Mouse (Mus musculus): ENCODE results near the gene Rpa1.
"Not testable (repeated sequence)": the region's sequence is repeated elsewhere in the genome, so short reads cannot be mapped to it uniquely, and the experiment has no call there.

Rpa1 gene

GRCm38 (mm10) chr11:75285893-75286467 lies 62.1 kb downstream of the Rpa1 start:
- no peak for DNase-seq

GRCm38 (mm10) chr11:75283784-75284183 lies 64.3 kb downstream of the Rpa1 start:
- DNase-seq = not testable (repeated sequence)

DNA sequence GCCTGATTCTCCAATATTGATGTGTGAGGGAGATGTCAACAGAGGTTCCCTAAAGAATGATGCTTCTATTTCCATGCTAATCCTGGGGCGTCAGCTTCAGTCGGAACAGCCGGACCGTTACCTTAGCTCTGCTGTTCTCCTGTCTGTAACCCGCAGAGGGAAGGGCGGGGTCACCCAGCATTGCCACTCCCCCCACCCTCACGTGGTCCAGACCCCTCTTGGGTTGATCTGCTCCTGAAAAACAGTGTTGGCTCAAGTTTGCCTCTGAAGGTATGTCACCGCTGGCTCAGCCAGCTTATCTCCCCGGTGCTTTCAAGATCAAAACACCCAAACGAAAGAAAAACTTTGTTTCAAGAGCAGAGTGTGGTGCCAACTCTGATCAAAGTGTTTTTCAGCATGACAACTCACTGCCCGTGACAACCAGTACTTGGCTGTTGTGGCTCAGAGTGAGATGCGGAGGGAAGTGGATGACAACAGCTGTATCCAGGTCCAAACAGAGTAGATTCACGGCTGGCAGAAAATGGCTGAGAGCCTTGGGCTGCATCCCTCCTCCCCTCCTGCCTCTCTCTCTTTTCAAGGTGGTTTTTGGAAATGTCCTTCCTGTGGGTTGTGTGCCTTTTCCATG lies 65.5 kb downstream of the Rpa1 start:
- peak; percentile 82 for DNase-seq

GRCm38 (mm10) chr11:75281380-75282256 lies 66.5 kb downstream of the Rpa1 start:
- DNase-seq = peak; percentile 19

- DNase-seq = peak; percentile 19
Observed at GRCm38 (mm10) chr11:75280435-75281001, 67.6 kb downstream of the Rpa1 start.

GRCm38 (mm10) chr11:75280066-75280410 lies 68.1 kb downstream of the Rpa1 start:
- no peak for DNase-seq

GRCm38 (mm10) chr11:75279342-75280065 lies 68.6 kb downstream of the Rpa1 start:
- DNase-seq = peak; percentile 68

DNA sequence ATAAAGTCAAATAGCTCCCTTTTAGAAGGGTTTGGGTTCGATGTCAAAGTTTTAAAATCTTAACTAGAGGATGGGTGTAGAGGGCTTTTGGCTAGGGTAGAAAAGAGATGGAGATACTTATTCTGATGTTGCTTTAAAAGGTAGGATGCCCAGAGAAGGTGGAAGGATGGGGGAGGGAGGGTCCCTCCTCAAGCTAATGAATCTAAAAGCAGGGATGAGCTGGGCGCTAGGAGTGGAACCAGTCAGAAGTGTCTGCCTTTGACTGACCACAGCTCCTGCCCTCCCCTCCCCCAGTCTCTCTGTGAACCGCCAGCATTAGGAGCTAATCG lies 69.1 kb downstream of the Rpa1 start:
- DNase-seq = no peak

DNA sequence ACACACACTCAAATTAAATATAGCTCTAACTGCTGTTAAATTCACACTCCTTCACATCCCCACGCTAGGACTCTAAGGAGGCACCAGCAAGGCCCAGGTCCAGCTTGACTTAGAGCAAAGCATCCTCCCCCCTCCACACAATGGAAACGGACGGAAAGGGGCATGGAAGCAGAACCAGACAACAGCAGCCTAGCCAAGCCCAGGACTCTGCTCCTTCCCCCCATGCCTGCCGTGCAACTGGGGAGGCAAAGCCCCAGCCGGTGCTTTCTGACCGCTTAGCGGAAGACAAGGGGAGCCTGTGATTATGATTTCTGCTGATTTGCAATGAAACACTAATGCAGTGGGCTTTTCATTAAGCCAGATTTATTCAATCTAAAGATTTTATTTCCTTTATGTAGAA lies 70.0 kb downstream of the Rpa1 start:
- DNase-seq = no peak

DNA sequence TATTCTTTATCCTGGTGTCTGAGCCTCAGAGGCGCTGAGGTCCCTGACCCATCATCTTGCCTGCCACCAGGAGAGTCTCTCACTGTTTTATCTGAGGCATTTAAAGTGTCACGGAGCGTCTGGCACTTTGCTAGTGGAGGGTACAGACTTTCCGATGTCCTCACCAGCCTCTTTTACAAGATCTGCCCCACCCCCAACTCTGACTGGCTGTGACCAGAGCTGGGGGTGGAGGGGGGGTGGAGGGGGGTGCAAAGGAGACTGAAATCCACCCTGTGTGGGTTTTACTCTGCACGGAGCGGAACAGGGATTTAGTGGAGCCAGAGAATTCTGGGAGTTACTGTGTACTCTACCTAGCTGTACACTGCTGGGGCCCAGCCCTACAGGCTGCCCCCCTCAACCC lies 73.1 kb downstream of the Rpa1 start:
- no peak for DNase-seq

GRCm38 (mm10) chr11:75273466-75273865 lies 74.7 kb downstream of the Rpa1 start:
- DNase-seq = no peak

- DNase-seq = no peak
Observed at GRCm38 (mm10) chr11:75270985-75271434, 77.1 kb downstream of the Rpa1 start.

- DNase-seq = no peak
Observed at GRCm38 (mm10) chr11:75270276-75270984, 77.7 kb downstream of the Rpa1 start.

DNA sequence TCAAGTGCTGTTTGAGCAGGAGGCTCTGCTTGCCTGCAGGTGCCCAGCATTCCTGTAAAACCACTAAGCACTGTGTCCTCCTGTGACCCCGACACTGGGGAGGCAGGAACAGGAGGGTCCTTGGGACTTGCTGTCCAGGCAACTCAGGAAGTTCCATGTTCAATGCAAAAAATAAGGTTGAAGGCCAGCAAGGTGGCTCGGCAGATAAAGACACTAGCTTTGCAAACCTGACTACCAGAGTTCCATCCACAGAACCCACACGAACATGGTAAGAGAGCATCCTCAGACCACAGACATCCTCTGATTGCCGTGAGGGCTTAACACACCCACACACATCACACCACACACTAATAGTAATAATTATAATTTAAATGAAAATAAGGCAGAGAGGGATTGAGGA lies 78.9 kb downstream of the Rpa1 start:
- DNase-seq = no peak

DNA sequence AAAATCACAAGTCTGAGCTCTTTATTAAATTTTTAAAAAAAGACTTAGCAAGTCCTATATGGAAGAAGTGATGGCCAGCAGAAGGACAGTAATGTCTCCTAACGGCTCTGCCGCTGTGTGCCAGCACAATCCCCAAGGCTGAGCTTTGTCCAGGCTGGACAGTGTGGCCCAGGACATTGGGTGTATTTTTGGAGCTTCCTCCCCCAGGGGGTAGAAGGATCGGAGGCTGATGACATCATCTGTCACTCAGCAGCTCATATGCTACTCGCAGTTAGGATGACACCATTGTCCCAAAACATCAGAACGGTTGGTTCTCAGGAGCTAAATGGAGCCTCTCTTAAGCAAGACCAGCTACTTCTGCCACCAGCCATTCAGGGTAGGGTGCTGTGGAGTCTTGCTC lies 79.6 kb downstream of the Rpa1 start:
- DNase-seq = no peak

GRCm38 (mm10) chr11:75267826-75268281 lies 80.3 kb downstream of the Rpa1 start:
- DNase-seq = no peak

DNA sequence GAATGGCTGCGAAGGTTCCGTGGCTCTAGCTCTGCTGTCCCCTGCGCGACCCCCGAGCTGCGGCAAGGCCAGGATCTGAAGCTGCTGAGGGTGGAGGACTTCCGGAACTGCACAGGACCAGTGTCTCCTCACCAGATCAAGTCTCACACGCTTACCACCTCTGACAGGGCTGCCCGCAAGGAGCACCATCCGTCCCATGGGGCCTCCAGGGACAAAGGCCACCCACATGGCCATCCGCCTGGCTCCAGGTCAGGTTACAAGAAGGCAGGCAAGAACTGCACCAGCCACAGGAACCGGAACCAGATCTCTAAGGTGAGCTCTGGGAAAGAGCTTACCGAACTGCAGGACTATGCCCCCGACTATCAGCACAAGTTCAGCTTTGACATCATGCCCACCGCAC lies 82.6 kb downstream of the Rpa1 start:
- no peak for DNase-seq

DNA sequence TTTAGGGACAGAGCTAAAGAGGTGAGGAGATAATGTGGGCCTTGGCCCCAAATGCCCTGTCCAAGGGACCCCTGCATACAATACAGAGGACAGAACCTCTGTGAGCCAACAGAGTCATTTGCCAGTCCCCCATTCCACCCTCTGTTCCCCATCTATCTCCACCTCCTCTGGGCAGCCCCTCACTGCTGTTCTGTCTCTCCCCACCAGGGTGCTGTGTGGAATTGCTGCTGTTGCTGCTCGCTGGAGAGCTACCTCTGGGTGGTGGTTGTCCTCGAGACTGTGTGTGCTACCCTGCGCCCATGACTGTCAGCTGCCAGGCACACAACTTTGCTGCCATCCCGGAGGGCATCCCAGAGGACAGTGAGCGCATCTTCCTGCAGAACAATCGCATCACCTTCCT lies 83.6 kb downstream of the Rpa1 start:
- DNase-seq = no peak

DNA sequence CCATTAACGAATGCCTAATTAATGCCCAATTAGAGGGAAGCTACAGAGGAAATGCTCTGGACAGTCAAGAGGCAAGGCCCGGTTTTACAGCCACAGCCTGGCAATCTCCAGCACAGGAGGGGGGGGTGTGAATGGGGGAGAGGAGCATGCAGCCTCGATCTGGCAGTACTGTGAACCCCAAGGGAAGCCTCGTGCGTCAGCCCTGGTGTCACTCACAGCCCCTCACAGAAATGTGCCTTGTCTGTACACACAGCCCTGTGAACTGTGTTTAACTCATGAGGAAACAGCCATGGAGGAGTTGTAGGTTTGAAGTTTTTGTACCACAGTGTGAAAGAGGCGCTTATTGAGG lies 84.2 kb downstream of the Rpa1 start:
- DNase-seq = no peak

GRCm38 (mm10) chr11:75263274-75263963 lies 84.7 kb downstream of the Rpa1 start:
- DNase-seq = no peak

DNA sequence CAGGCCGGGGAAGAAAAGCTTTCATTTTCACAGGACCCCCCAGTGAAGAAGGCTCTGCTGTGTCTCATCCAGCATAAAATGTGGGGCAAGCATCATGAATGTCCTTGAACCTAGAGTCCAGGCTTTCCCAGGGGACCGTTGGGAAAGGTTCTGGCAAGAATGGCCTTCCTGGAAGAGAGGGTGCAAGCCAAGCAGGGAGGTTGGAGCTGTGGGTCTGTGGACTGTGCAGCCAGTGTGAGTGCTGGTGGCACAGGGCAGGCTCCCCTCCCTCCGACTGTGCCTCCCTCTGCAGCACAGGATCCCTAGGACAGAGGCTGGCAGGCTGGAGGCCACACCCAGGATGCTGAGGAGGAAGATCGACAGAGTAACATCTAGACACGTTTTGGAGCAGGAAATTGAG lies 85.3 kb downstream of the Rpa1 start:
- DNase-seq = no peak

- DNase-seq = no peak
Observed at GRCm38 (mm10) chr11:75262181-75262580, 85.9 kb downstream of the Rpa1 start.

Data from thymus, postnatal 25 days (tissue).